Mouse (Mus musculus) myocyte (in vitro differentiated cells): ENCODE results near the gene Tns2.

Source experiments
- E2F4 ChIP-seq: IDR thresholded peaks from one replicate; pipeline ENCODE4 v1.6.1; 2011; ENCODE audit warnings: mild to moderate bottlenecking, control low read depth, moderate library complexity; ENCODE audit not compliant: insufficient read depth
- MYOD1 ChIP-seq, 3 experiments: IDR thresholded peaks; one replicate each; pipeline ENCODE4 v1.6.1; 2011; ENCODE audit warnings: control low read depth in 2 of 3, low read depth in 2 of 3, mild to moderate bottlenecking in 2 of 3, moderate library complexity in 1 of 3; ENCODE audit not compliant: insufficient read length in 2 of 3, control insufficient read depth in 1 of 3
- MYOG ChIP-seq, 3 experiments: IDR thresholded peaks; one replicate each; pipeline ENCODE4 v1.6.1; 2011; ENCODE audit warnings: control low read depth in 2 of 3, low read depth in 2 of 3, mild to moderate bottlenecking in 2 of 3; ENCODE audit not compliant: insufficient read length in 2 of 3, control insufficient read depth in 1 of 3, insufficient read depth in 1 of 3
- POLR2A ChIP-seq: IDR thresholded peaks from one replicate; pipeline ENCODE4 v1.6.1; 2011; ENCODE audit warnings: low read depth, mild to moderate bottlenecking, control low read depth, moderate library complexity; ENCODE audit not compliant: insufficient read length
- USF1 ChIP-seq: IDR thresholded peaks from one replicate; pipeline ENCODE4 v1.6.1; 2011; ENCODE audit warnings: low read depth, mild to moderate bottlenecking, control low read depth, moderate library complexity

DNA sequence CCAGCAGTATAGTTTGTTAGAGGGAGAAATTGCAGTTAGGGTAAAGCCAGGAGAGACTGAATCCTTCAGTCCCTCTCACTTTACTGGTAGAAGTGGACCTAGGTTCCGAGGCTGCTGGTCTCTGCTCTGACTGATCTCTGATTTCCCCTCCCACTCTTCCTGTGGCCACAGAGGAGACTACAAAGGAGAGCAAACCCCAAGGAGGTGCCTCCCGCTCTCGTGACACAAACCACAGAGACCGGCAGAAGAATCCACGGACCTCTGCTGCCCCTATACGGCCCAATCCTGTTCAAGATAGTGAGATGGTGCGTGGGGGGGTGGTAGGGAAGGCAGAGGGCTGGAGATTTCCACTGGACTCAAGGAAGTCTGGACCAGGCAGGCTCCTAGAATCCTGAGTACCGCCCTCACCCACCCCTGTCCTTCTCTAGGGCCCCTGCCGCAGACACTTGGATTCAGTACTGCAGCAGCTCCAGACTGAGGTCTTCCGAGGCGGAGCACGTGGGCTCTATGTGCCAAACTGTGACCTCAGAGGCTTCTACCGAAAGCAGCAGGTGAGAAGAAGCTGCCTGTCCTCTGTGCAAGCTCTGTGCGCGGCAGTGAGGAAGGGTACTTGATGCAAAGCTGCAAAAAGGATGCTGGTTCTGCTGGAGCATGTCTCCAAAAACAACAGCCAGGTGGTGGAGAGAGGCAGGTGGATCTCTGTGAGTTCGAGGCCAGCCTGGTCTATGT lies 47.6 kb downstream of the Tns2 start:
- TF ChIP-seq POLR2A (no peak), USF1 (no peak), E2F4 (no peak), MYOG (IDR thresholded peaks at IDR 0.05; ENCODE audit: control insufficient read depth in 1 of 3, insufficient read depth in 1 of 3, insufficient read length in 2 of 3, low read depth in 2 of 3) (no peak), MYOD1 (IDR thresholded peaks at IDR 0.05; ENCODE audit: control insufficient read depth in 1 of 3, insufficient read length in 2 of 3, low read depth in 2 of 3) (no peak)
